Mouse (Mus musculus): ENCODE measurements around the gene Slc25a28. TPM values are rescaled to one million over a fixed set of nuclear protein-coding genes. Genes with fewer than 3 reads are reported as not detected.

Slc25a28 gene
- polyA plus RNA-seq, 1 experiment from 2014 or later, result 13.6 TPM

DNA sequence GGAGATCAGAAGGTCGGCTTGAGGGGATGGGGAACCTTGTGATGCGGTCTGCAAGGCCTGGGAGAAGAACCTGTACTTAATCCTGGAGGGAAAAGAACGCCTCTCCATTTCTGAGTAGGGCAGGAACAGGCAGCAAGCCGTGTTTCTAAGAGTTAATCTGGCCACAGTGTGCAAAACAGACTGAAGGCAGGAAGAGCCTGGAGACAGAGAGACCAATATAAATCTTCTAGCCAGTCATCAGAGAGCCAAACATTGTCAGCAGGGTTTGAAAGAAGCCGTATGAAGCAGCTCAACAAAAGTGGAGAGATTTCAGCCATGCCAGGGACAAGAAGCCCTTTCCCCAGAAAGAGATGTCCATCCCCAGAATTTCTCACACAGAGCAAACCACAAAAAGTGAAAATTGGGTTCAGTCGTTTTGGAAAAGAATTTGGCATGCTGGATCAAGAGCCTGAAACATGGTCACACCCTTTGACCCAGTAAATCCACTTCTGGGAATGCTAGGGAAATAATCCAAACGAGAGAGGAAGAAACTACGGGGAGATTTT lies 23.4 kb downstream of the Slc25a28 start:
- 42% methylated on average over 8 of the region's 8 CpGs for WGBS
- no peaks in the 10 kb centered on the region for H3K9me3 ChIP-seq (ENCODE audit: control insufficient read depth, low read length)
- ATAC-seq (ENCODE audit: low FRiP score, low TSS enrichment), result no peak
- 0 out of 2 replicates have a peak, but pooled peaks cover 5% of the 10 kb centered on the region for H3K4me1 ChIP-seq (ENCODE audit: control insufficient read depth, insufficient read depth, low read length)
- peaks cover 11% of the 10 kb centered on the region for H3K27me3 ChIP-seq (ENCODE audit: control insufficient read depth, insufficient read depth, low read length)
- H3K4me2 ChIP-seq (replicated peaks; ENCODE audit: low read depth, low read length), result no peak overlapping the region
- H3K27ac ChIP-seq (ENCODE audit: low read depth, low read length), result no peak overlapping the region
- no peak overlapping the region for H3K9ac ChIP-seq (ENCODE audit: low read depth, low read length)
- H3K4me3 ChIP-seq (ENCODE audit: low read length), result no peak overlapping the region
- H3K36me3 ChIP-seq (ENCODE audit: control insufficient read depth, insufficient read depth, low read length), result no peaks in the 10 kb centered on the region

DNA sequence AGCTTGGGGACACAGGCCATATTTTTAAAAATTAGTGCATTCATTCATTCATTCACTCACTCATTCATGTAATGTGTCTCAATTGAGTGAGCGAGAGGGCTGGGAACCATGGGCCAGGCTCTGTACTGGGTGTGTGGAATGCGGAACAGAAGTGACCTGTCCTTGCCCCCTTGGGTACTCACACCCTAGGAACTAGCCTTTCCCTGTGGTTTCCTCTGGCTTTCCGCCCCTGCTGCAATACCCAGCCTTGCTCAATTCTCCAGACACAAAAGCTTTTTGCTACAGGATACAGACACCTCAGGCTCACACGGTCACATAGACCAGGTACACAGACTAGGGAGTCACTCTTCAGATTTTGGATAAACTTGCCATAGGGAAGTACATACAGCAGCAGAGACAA lies 26.3 kb downstream of the Slc25a28 start:
- H3K27ac ChIP-seq (ENCODE audit: low read depth, low read length), result no peak overlapping the region

DNA sequence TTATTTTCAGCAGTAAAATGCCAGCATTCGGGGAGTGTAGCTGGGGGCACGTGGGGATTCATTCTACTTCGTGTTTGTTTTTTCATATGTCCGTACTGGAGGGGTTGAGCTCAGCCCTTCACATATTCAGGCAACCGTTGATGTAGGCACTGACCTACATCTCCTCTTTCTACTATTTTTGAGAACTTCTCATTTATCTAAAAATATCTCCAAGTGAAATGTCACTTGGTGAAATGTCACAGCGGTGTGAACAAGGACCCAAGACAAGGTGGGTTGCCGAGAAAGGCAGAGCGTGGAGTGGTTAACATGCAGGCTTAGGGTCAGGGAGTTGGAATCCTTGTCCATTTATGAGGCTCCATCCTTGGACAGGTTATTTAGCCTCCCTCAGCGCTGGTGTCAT lies 27.4 kb downstream of the Slc25a28 start:
- Histone ChIP-seq H3K27me3 (ENCODE audit: control insufficient read depth, insufficient read depth, low read length) (peaks cover 3% of the 10 kb centered on the region), H3K9ac (ENCODE audit: low read depth, low read length) (no peak overlapping the region), H3K4me2 (replicated peaks; ENCODE audit: low read depth, low read length) (no peak overlapping the region), H3K27ac (ENCODE audit: low read depth, low read length) (no peak overlapping the region), H3K36me3 (ENCODE audit: control insufficient read depth, insufficient read depth, low read length) (no peaks in the 10 kb centered on the region), H3K9me3 (ENCODE audit: control insufficient read depth, low read length) (no peaks in the 10 kb centered on the region), H3K4me3 (ENCODE audit: low read length) (no peak overlapping the region), H3K4me1 (ENCODE audit: control insufficient read depth, insufficient read depth, low read length) (0 out of 2 replicates have a peak, but pooled peaks cover 2% of the 10 kb centered on the region)
- ATAC-seq (ENCODE audit: low FRiP score, low TSS enrichment), result no peak
- WGBS, result 88% methylated on average over 9 of the region's 9 CpGs

More for the DNA sequence above, 26.3 kb downstream of the Slc25a28 start:
- H3K4me3 ChIP-seq (ENCODE audit: low read length), result no peak overlapping the region
- no peak overlapping the region for H3K4me2 ChIP-seq (replicated peaks; ENCODE audit: low read depth, low read length)
- WGBS, result 80% methylated on average over 4 of the region's 4 CpGs
- no peak overlapping the region for H3K9ac ChIP-seq (ENCODE audit: low read depth, low read length)
- H3K36me3 ChIP-seq (ENCODE audit: control insufficient read depth, insufficient read depth, low read length), result no peaks in the 10 kb centered on the region
- peaks cover 11% of the 10 kb centered on the region for H3K27me3 ChIP-seq (ENCODE audit: control insufficient read depth, insufficient read depth, low read length)
- H3K9me3 ChIP-seq (ENCODE audit: control insufficient read depth, low read length), result no peaks in the 10 kb centered on the region
- H3K4me1 ChIP-seq (ENCODE audit: control insufficient read depth, insufficient read depth, low read length), result 0 out of 2 replicates have a peak, but pooled peaks cover 5% of the 10 kb centered on the region
- ATAC-seq (ENCODE audit: low FRiP score, low TSS enrichment), result no peak

DNA sequence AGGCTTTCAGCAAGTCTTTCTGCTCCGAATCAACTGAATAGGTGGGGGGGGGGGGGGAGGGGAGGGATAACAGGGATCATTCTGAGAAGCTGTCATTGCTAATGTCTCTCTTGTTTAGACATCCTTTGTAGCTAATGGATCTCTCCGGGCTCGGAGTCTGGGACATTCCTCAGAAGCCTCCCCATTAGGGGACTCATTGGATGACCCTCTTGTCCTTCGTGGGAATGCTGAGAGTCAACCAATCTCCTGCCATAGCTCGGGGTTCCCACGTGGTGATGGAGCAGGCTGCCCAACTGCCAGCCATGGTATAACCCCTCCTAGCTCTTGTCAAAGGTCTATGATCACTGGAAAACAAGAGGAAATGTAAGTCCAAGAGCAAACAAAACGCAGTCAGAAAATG lies 27.8 kb downstream of the Slc25a28 start:
- 66% methylated on average over 7 of the region's 7 CpGs for WGBS
- no peak for ATAC-seq (ENCODE audit: low FRiP score, low TSS enrichment)

DNA sequence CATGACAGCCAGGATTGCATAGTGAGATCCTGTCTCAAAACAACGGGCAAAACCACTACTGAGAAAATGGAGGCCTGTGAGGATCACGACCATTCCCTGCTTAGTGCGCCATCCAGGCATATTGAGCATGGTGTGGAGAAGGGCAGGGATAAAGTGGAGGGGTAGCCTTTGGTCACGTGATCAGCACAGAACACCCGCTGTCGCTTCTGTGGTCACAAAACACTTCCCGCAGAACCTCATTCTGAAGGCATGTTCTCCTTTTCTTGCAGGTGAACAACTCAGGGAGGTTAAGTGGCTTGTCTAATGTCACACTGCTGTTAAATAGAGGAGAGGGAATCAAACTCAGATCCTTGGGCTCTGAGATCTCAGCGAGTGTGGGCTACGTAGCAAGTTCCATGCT lies 29.2 kb downstream of the Slc25a28 start:
- no peak overlapping the region for H3K4me2 ChIP-seq (replicated peaks; ENCODE audit: low read depth, low read length)
- H3K9me3 ChIP-seq (ENCODE audit: control insufficient read depth, low read length), result no peaks in the 10 kb centered on the region
- no peak for ATAC-seq (ENCODE audit: low FRiP score, low TSS enrichment)
- H3K36me3 ChIP-seq (ENCODE audit: control insufficient read depth, insufficient read depth, low read length), result no peaks in the 10 kb centered on the region
- 93% methylated on average over 9 of the region's 9 CpGs for WGBS
- no peak overlapping the region for H3K27ac ChIP-seq (ENCODE audit: low read depth, low read length)
- no peak overlapping the region for H3K9ac ChIP-seq (ENCODE audit: low read depth, low read length)
- H3K4me3 ChIP-seq (ENCODE audit: low read length), result no peak overlapping the region
- H3K4me1 ChIP-seq (ENCODE audit: control insufficient read depth, insufficient read depth, low read length), result no peaks in the 10 kb centered on the region
- no peaks in the 10 kb centered on the region for H3K27me3 ChIP-seq (ENCODE audit: control insufficient read depth, insufficient read depth, low read length)

More for the DNA sequence above, 27.8 kb downstream of the Slc25a28 start:
- H3K9me3 ChIP-seq (ENCODE audit: control insufficient read depth, low read length), result no peaks in the 10 kb centered on the region
- no peaks in the 10 kb centered on the region for H3K36me3 ChIP-seq (ENCODE audit: control insufficient read depth, insufficient read depth, low read length)
- no peak overlapping the region for H3K4me2 ChIP-seq (replicated peaks; ENCODE audit: low read depth, low read length)
- no peak overlapping the region for H3K9ac ChIP-seq (ENCODE audit: low read depth, low read length)
- no peaks in the 10 kb centered on the region; the same call in 1 of the 2 replicates for H3K27me3 ChIP-seq (ENCODE audit: control insufficient read depth, insufficient read depth, low read length)
- H3K4me1 ChIP-seq (ENCODE audit: control insufficient read depth, insufficient read depth, low read length), result 0 out of 2 replicates have a peak, but pooled peaks cover 2% of the 10 kb centered on the region
- no peak overlapping the region for H3K4me3 ChIP-seq (ENCODE audit: low read length)
- no peak overlapping the region for H3K27ac ChIP-seq (ENCODE audit: low read depth, low read length)

DNA sequence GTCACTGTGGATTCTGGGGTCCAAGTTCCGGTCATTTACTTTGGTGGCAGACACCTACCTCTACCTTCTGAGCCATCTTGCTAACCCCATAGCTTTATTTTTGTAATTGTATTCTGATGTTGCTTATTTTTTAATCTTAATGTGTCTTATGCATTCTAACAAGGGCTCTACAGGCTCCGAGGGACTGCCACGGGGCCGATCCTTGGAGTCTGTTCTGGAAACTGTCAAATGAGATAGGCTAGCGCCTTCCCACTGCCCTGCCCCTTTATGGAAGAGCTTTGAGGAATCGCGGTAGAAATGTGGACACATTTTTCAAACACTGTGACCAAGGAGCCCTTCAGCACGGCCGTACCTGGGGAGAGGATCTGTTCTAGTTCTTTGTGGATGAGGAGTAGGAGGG lies 31.8 kb downstream of the Slc25a28 start:
- 87% methylated on average over 9 of the region's 9 CpGs for WGBS
- H3K4me3 ChIP-seq (ENCODE audit: low read length), result no peak overlapping the region

DNA sequence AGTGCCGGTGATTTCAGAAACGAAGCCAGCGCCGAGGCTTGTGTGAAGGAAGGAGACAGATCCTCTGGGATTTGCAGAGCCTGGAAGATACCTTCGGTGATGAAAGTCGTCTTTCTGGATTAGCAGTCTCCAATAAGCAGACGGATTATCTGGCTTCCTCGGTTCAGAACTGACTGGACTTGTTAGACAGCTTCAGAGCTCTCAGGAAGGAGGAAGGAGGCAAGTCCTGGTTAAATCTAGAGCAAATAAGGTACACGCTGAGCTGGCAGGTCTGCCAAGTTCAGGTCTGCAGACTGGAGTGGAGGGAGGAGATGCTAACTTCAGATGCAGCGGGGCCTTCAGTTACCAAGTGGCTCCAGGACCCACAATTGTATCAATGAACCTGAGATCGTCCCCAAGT lies 32.8 kb downstream of the Slc25a28 start:
- H3K4me1 ChIP-seq (ENCODE audit: control insufficient read depth, insufficient read depth, low read length), result no peaks in the 10 kb centered on the region
- no peaks in the 10 kb centered on the region for H3K9me3 ChIP-seq (ENCODE audit: control insufficient read depth, low read length)
- H3K4me2 ChIP-seq (replicated peaks; ENCODE audit: low read depth, low read length), result no peak overlapping the region
- no peak overlapping the region for H3K27ac ChIP-seq (ENCODE audit: low read depth, low read length)
- no peak overlapping the region for H3K4me3 ChIP-seq (ENCODE audit: low read length)
- WGBS, result 75% methylated on average over 11 of the region's 11 CpGs
- no peaks in the 10 kb centered on the region for H3K36me3 ChIP-seq (ENCODE audit: control insufficient read depth, insufficient read depth, low read length)
- no peaks in the 10 kb centered on the region for H3K27me3 ChIP-seq (ENCODE audit: control insufficient read depth, insufficient read depth, low read length)
- ATAC-seq (ENCODE audit: low FRiP score, low TSS enrichment), result no peak
- no peak overlapping the region for H3K9ac ChIP-seq (ENCODE audit: low read depth, low read length)

More for the DNA sequence above, 31.8 kb downstream of the Slc25a28 start:
- ATAC-seq (ENCODE audit: low FRiP score, low TSS enrichment), result no peak
- H3K9ac ChIP-seq (ENCODE audit: low read depth, low read length), result no peak overlapping the region
- no peaks in the 10 kb centered on the region for H3K36me3 ChIP-seq (ENCODE audit: control insufficient read depth, insufficient read depth, low read length)
- H3K4me2 ChIP-seq (replicated peaks; ENCODE audit: low read depth, low read length), result no peak overlapping the region
- H3K9me3 ChIP-seq (ENCODE audit: control insufficient read depth, low read length), result no peaks in the 10 kb centered on the region
- no peaks in the 10 kb centered on the region for H3K4me1 ChIP-seq (ENCODE audit: control insufficient read depth, insufficient read depth, low read length)
- H3K27ac ChIP-seq (ENCODE audit: low read depth, low read length), result no peak overlapping the region
- H3K27me3 ChIP-seq (ENCODE audit: control insufficient read depth, insufficient read depth, low read length), result no peaks in the 10 kb centered on the region

DNA sequence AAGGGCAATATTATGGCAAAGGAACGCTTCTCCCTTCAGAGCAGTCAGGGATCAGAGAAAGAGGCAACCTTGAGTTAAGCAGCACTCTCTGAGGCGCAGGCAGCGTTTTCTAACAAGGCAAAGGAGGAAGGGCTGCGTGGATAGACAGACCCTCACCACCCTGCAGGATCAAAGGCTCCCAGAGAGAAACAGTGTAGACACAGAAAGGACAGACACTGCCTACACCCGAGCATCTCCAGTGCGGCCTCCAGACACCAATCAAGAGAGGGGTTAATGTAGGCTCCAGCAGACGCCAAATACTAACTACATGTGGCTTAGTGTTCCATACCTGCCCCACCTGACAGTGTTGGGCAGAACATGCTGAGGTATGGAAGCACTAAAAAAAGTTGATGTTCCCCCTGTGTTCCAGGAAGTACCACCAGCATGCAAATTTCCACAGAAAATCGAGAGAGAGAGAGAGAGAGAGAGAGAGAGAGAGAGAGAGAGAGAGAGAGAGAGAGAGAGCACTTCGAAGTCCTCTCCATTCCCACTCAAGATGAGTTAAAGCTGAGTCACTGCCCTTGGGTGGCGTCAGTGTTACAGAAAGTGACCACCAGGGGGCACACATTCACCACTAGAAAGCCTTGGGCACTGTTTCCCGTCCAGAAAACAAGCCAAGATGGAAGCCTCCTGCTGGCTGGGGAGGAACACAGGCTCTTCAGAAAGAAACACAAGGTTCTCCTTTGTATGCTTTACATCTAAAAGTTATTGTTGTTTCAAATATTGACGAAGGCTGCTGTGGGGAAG lies 44.0 kb downstream of the Slc25a28 start:
- H3K9me3 ChIP-seq (ENCODE audit: control insufficient read depth, low read length), result no peaks in the 10 kb centered on the region
- WGBS, result 25% methylated on average over 12 of the region's 12 CpGs
- H3K27me3 ChIP-seq (ENCODE audit: control insufficient read depth, insufficient read depth, low read length), result peaks cover 12% of the 10 kb centered on the region
- no peak overlapping the region for H3K4me2 ChIP-seq (replicated peaks; ENCODE audit: low read depth, low read length)
- no peak for ATAC-seq (ENCODE audit: low FRiP score, low TSS enrichment)
- H3K27ac ChIP-seq (ENCODE audit: low read depth, low read length), result no peak overlapping the region
- no peaks in the 10 kb centered on the region for H3K36me3 ChIP-seq (ENCODE audit: control insufficient read depth, insufficient read depth, low read length)
- H3K9ac ChIP-seq (ENCODE audit: low read depth, low read length), result no peak overlapping the region
- no peak overlapping the region for H3K4me3 ChIP-seq (ENCODE audit: low read length)
- H3K4me1 ChIP-seq (ENCODE audit: control insufficient read depth, insufficient read depth, low read length), result no peaks in the 10 kb centered on the region

DNA sequence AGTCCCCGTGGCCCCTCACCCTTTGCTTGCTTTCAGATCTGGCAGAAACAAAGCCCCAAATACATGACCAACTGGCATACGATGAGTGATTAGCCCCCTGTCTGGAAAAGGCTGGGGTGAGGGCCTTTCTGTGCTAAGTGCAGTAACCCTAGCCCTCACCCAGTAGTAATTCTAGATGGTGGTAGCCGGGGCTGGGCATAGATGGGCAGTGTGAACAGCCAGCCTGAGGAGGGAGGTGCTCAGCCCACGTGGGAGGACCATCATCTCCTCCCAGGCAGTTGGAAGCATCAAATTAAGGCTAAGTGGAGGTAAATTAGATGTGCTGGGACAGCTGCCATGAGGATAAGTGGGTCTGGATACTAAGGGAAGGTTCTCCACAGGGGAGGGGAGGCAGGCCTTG lies 45.6 kb downstream of the Slc25a28 start:
- peak; percentile 82 for ATAC-seq (ENCODE audit: low FRiP score, low TSS enrichment)
- Histone ChIP-seq H3K27me3 (ENCODE audit: control insufficient read depth, insufficient read depth, low read length) (peaks cover 18% of the 10 kb centered on the region), H3K9ac (ENCODE audit: low read depth, low read length) (no peak overlapping the region), H3K4me1 (ENCODE audit: control insufficient read depth, insufficient read depth, low read length) (no peaks in the 10 kb centered on the region), H3K4me3 (ENCODE audit: low read length) (no peak overlapping the region), H3K9me3 (ENCODE audit: control insufficient read depth, low read length) (no peaks in the 10 kb centered on the region), H3K36me3 (ENCODE audit: control insufficient read depth, insufficient read depth, low read length) (no peaks in the 10 kb centered on the region), H3K27ac (ENCODE audit: low read depth, low read length) (no peak overlapping the region), H3K4me2 (replicated peaks; ENCODE audit: low read depth, low read length) (no peak overlapping the region)
- 7% methylated on average over 4 of the region's 4 CpGs for WGBS
